Mouse (Mus musculus): ENCODE data around the gene Abcf3.

- TF ChIP-seq POLR2A (IDR thresholded peaks at IDR 0.05; ENCODE audit: low read depth, low read length) (no peak), CTCF (conservative IDR thresholded peaks at IDR 0.05; ENCODE audit: insufficient read depth, insufficient read length, low read depth, low read length) (no peak)
Observed at GRCm38 (mm10) chr16:20534617-20535295, 13.6 kb upstream of the Abcf3 start.

Measured in kidney, adult 2 months (tissue).